8 mouse cellular contexts compared by ENCODE assay signal in genomic region chr7:100493117-100493483, GRCm38 (mm10). TPM values are rescaled to one million over a fixed set of nuclear protein-coding genes. Genes with fewer than 3 reads are reported as not detected.
DNase-seq lines count a peak whose midpoint lies in the region; ATAC-seq and TF ChIP-seq lines count a peak whose summit lies in the region.

Gene Ucp2, plus strand, starts transcription at chr7:100493337.

- H3K27ac ChIP-seq in intestine, postnatal 0 days (ENCODE audit: low read depth, low read length): peak within 1 kb of the TSS; percentile 75

- ATAC-seq in granulocyte monocyte progenitor cell, adult 5-6 weeks (replicated peaks; ENCODE audit: poor library complexity, severe bottlenecking): peak; percentile 75
- peak; percentile 65 for ATAC-seq in intestine, postnatal 0 days

- peak within 1 kb of the TSS; percentile 81 for H3K4me2 ChIP-seq in intestine, postnatal 0 days (replicated peaks; ENCODE audit: low read depth)

- peaks cover 18% of the 10 kb centered on the region for H3K36me3 ChIP-seq in intestine, postnatal 0 days (ENCODE audit: control insufficient read depth, insufficient read depth)

- H3K4me3 ChIP-seq in intestine, postnatal 0 days (ENCODE audit: low read depth, low read length): peak within 1 kb of the TSS; percentile 67

- TF ChIP-seq CTCF in intestine, postnatal 0 days (IDR thresholded peaks at IDR 0.05; ENCODE audit: low read depth): no peak

- H3K9me3 ChIP-seq in intestine, postnatal 0 days (ENCODE audit: control insufficient read depth): no peaks in the 10 kb centered on the region

- intact Hi-C loops in left cerebral cortex, postnatal 36 days (cut with DNase I): no loop called here

- H3K27me3 ChIP-seq in intestine, postnatal 0 days (replicated peaks; ENCODE audit: control insufficient read depth, insufficient read depth, low read length): no peaks in the 10 kb centered on the region

- peak within 1 kb of the TSS; percentile 65 for H3K9ac ChIP-seq in intestine, postnatal 0 days (ENCODE audit: low read depth, low read length)

- WGBS in intestine, postnatal 0 days: under 1% methylated on average over 27 of the region's 27 CpGs

- DNase-seq in WW6 (ENCODE audit: low read depth, low spot score): peak; percentile 63
- DNase-seq in embryo, embryonic 11 days: peak; percentile 88
- DNase-seq in left cerebral cortex, postnatal 36 days (ENCODE audit: low spot score in 2 of 2): peak; percentile 48 to 57
- DNase-seq in mesoderm, embryonic 11.5 days (ENCODE audit: low read depth, low spot score): peak; percentile 77
- peak; percentile 58 for DNase-seq in right cerebral cortex, postnatal 4 days
- peak; percentile 86 for DNase-seq in yolk sac, embryonic 10.5 days (ENCODE audit: low spot score)

- H3K4me1 ChIP-seq in intestine, postnatal 0 days (replicated peaks; ENCODE audit: control insufficient read depth, insufficient read depth, low read length): no peaks in the 10 kb centered on the region

RNA-seq across cellular contexts. Expression of gene Ucp2, which starts in this region (rescaled TPM):
- 413 and 551 TPM in 2 replicates for total RNA-seq in granulocyte monocyte progenitor cell, adult 5-6 weeks (2014; fragmentation: Nextera tagmentation)
- 97.5 and 99.2 TPM in 2 replicates for total RNA-seq in granulocyte monocyte progenitor cell, adult 5-6 weeks (2017)
- polyA plus RNA-seq in intestine, postnatal 0 days (2015; fragmentation: Nextera tagmentation; extraction: Ambion mirVana): 266 and 281 TPM in 2 replicates
- 10 to 100 TPM; 76.5 to 90.0 TPM for total RNA-seq in left cerebral cortex, postnatal 36 days (2021)

Comparison
In these comparisons a context has a peak if more than half of its experiments do, and no peak if none do; other contexts are left out.
1. Peak in every context shown above with its lines: DNase-seq, ATAC-seq, H3K4me3 ChIP-seq and H3K27ac ChIP-seq.